In the genomic region with DNA sequence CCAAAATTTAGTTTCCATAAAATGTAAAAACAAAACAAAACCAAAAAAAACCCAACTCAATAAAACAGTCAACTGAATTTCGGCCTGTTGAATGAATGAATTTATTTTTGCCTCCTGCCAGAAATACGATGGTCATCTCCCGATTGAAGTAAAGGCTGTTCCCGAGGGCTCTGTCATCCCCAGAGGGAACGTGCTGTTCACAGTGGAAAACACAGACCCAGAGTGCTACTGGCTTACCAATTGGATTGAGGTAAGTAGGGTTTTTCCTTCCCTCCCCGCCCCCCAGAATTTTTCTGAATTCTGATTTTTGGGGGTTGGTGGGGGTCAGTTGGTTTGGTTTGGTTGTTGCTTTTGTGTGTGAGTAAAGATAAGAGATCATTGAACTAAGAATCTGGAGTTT, we compare ENCODE assay signal across 27 mouse cellular contexts. TPM values are rescaled to one million over a fixed set of nuclear protein-coding genes. Genes with fewer than 3 reads are reported as not detected.
A peak's percentile ranks its signal among the peaks of the same experiment; 100 is the strongest.
DNase-seq lines count a peak whose midpoint lies in the region; ATAC-seq and TF ChIP-seq lines count a peak whose summit lies in the region.
"Had no signal": no experiment of that assay in that cellular context is flagged by ENCODE, and none has a peak within 500 bp of the region (broad histone marks: within the 10 kb centered on the region; RNA-seq: fewer than 3 reads in every experiment).

No protein-coding gene starts in this region.

- peaks cover 5% of the 10 kb centered on the region for H3K4me1 ChIP-seq in heart, adult 2 months (ENCODE audit: control insufficient read depth, insufficient read depth, low read length)
- peaks cover 7% of the 10 kb centered on the region for H3K4me1 ChIP-seq in limb, embryonic 13.5 days
- H3K4me1 ChIP-seq in limb, embryonic 10.5 days: no peaks in the 10 kb centered on the region
- H3K4me1 ChIP-seq in limb, embryonic 14.5 days (ENCODE audit: control insufficient read depth, insufficient read depth, low read length): peaks cover 6% of the 10 kb centered on the region
- H3K4me1 ChIP-seq: embryonic facial prominence, embryonic 12.5 days; heart, embryonic 10.5 days; hindbrain, embryonic 10.5 days; hindbrain, embryonic 15.5 days; liver, embryonic 13.5 days; midbrain, embryonic 12.5 days; neural tube, embryonic 13.5 days had no signal

- no peak overlapping the region for H3K9ac ChIP-seq in heart, adult 2 months (ENCODE audit: low read depth, low read length)
- no peak overlapping the region for H3K9ac ChIP-seq in limb, embryonic 13.5 days
- H3K9ac ChIP-seq in limb, embryonic 14.5 days (ENCODE audit: low read depth, low read length, severe bottlenecking): no peak overlapping the region
- H3K9ac ChIP-seq: embryonic facial prominence, embryonic 12.5 days; heart, embryonic 15.5 days; hindbrain, embryonic 15.5 days; limb, embryonic 15.5 days; liver, embryonic 13.5 days; midbrain, embryonic 12.5 days; neural tube, embryonic 13.5 days had no signal

- intact Hi-C loops in heart, adult 2 months (cut with DNase I): no loop called here
- intact Hi-C loops in heart, postnatal 10 days (cut with DNase I): no loop called here

- TF ChIP-seq CTCF in heart, adult 2 months (IDR thresholded peaks at IDR 0.05): no peak

- 0 out of 2 replicates have a peak, but pooled peaks cover 3% of the 10 kb centered on the region for H3K9me3 ChIP-seq in limb, embryonic 13.5 days
- H3K9me3 ChIP-seq in limb, embryonic 10.5 days (replicated peaks): no peaks in the 10 kb centered on the region
- H3K9me3 ChIP-seq in limb, embryonic 14.5 days (ENCODE audit: control insufficient read depth, low read length): no peaks in the 10 kb centered on the region
- H3K9me3 ChIP-seq: embryonic facial prominence, embryonic 12.5 days; heart, embryonic 10.5 days; heart, embryonic 15.5 days; hindbrain, embryonic 10.5 days; hindbrain, embryonic 15.5 days; limb, embryonic 15.5 days; liver, embryonic 13.5 days; midbrain, embryonic 12.5 days; neural tube, embryonic 13.5 days had no signal

- TF ChIP-seq EP300 in heart, adult 2 months (IDR thresholded peaks at IDR 0.05; ENCODE audit: insufficient read depth, low read depth, low read length): no peak

- DNase-seq in adrenal gland, postnatal 10 days: peak; percentile 38
- DNase-seq in adrenal gland, postnatal 36 days: no peak
- DNase-seq in heart, adult 2 months: no peak
- no peak for DNase-seq in heart, postnatal 10 days
- DNase-seq in limb, embryonic 10.5 days (ENCODE audit: low spot score): no peak
- DNase-seq in limb, embryonic 14.5 days (ENCODE audit: low spot score): no peak
- no peak for DNase-seq in Muller cell, postnatal 12 days (ENCODE audit: inconsistent ontology term)
- DNase-seq: cerebellum, adult 11 months; cerebellum, adult 9-10 months; cerebellum, postnatal 36 days; liver, embryonic 13.5 days; lung, adult 2 months; thymus, postnatal 25 days had no signal

- H3K4me2 ChIP-seq in limb, embryonic 13.5 days (replicated peaks): no peak overlapping the region
- H3K4me2 ChIP-seq in limb, embryonic 14.5 days (replicated peaks; ENCODE audit: low read depth, low read length, severe bottlenecking): no peak overlapping the region
- H3K4me2 ChIP-seq: embryonic facial prominence, embryonic 12.5 days; heart, embryonic 15.5 days; hindbrain, embryonic 15.5 days; limb, embryonic 15.5 days; liver, embryonic 13.5 days; midbrain, embryonic 12.5 days; neural tube, embryonic 13.5 days had no signal

- no peak overlapping the region for H3K4me3 ChIP-seq in heart, adult 2 months
- H3K4me3 ChIP-seq in limb, embryonic 13.5 days: no peak overlapping the region
- H3K4me3 ChIP-seq in limb, embryonic 10.5 days: no peak overlapping the region
- no peak overlapping the region for H3K4me3 ChIP-seq in limb, embryonic 14.5 days (replicated peaks; ENCODE audit: low read length)
- H3K4me3 ChIP-seq: embryonic facial prominence, embryonic 12.5 days; erythroblast, embryonic 14.5 days; heart, embryonic 10.5 days; heart, embryonic 15.5 days; hindbrain, embryonic 10.5 days; hindbrain, embryonic 15.5 days; limb, embryonic 15.5 days; liver, embryonic 13.5 days; midbrain, embryonic 12.5 days; neural tube, embryonic 13.5 days had no signal

- no peak for ATAC-seq in limb, embryonic 13.5 days (ENCODE audit: low FRiP score, low read depth)
- no peak for ATAC-seq in limb, embryonic 14.5 days (ENCODE audit: low FRiP score, low read depth)
- ATAC-seq: forebrain, embryonic 16.5 days; inflammation-experienced regulatory T-cells, adult 6 months; Patski had no signal

- peaks cover 1% of the 10 kb centered on the region for H3K79me2 ChIP-seq in heart, adult 2 months (replicated peaks; ENCODE audit: control insufficient read depth, insufficient read depth, low read length)

- H3K36me3 ChIP-seq in heart, adult 2 months (ENCODE audit: control insufficient read depth, insufficient read depth, low read length): peaks cover 34% of the 10 kb centered on the region
- peaks cover 38% of the 10 kb centered on the region for H3K36me3 ChIP-seq in limb, embryonic 13.5 days
- H3K36me3 ChIP-seq in limb, embryonic 10.5 days: peaks cover 74% of the 10 kb centered on the region
- peaks cover 28% of the 10 kb centered on the region for H3K36me3 ChIP-seq in limb, embryonic 14.5 days (ENCODE audit: control insufficient read depth, insufficient read depth, low read length)

- TF ChIP-seq POLR2A in heart, adult 2 months (IDR thresholded peaks at IDR 0.05; ENCODE audit: insufficient read depth, low read depth, low read length): no peak
- TF ChIP-seq POLR2A in limb, embryonic 14.5 days (IDR thresholded peaks at IDR 0.05; ENCODE audit: borderline replicate concordance, extremely low read depth, insufficient read depth, insufficient read length): no peak

- 70% methylated on average over 6 of the region's 6 CpGs for WGBS in heart, adult 2 months
- 75% methylated on average over 6 of the region's 6 CpGs for WGBS in limb, embryonic 13.5 days
- WGBS in limb, embryonic 10.5 days: 91% methylated on average over 6 of the region's 6 CpGs
- 70% methylated on average over 6 of the region's 6 CpGs for WGBS in limb, embryonic 14.5 days

- H3K27me3 ChIP-seq in heart, adult 2 months (ENCODE audit: control insufficient read depth, insufficient read depth, low read length): no peaks in the 10 kb centered on the region
- no peaks in the 10 kb centered on the region for H3K27me3 ChIP-seq in limb, embryonic 13.5 days
- no peaks in the 10 kb centered on the region for H3K27me3 ChIP-seq in limb, embryonic 10.5 days (ENCODE audit: low read depth, poor library complexity, severe bottlenecking)
- no peaks in the 10 kb centered on the region for H3K27me3 ChIP-seq in limb, embryonic 14.5 days (ENCODE audit: control insufficient read depth, insufficient read depth, low read length)
- H3K27me3 ChIP-seq: CH12.LX; embryonic facial prominence, embryonic 12.5 days; heart, embryonic 15.5 days; hindbrain, embryonic 15.5 days; limb, embryonic 15.5 days; liver, embryonic 13.5 days; midbrain, embryonic 12.5 days; neural tube, embryonic 13.5 days; Patski had no signal

- H3K27ac ChIP-seq in heart, adult 2 months: peak overlapping the region; percentile 6; the same call in 1 of the 2 replicates
- H3K27ac ChIP-seq in limb, embryonic 13.5 days: peak overlapping the region; percentile 28; the same call in 1 of the 2 replicates
- no peak overlapping the region for H3K27ac ChIP-seq in limb, embryonic 10.5 days
- H3K27ac ChIP-seq in limb, embryonic 14.5 days (replicated peaks; ENCODE audit: low read depth, low read length): 0 out of 2 replicates have a peak overlapping the region, but pooled peaks have one; percentile 22
- H3K27ac ChIP-seq: embryonic facial prominence, embryonic 12.5 days; heart, embryonic 10.5 days; heart, embryonic 15.5 days; hindbrain, embryonic 10.5 days; hindbrain, embryonic 15.5 days; limb, embryonic 15.5 days; liver, embryonic 13.5 days; midbrain, embryonic 12.5 days; neural tube, embryonic 13.5 days had no signal

RNA-seq across cellular contexts. Expression of a gene that starts 15.4 kb away (rescaled TPM):
- total RNA-seq in adrenal gland, postnatal 10 days (2021): 100 to 1,000 TPM in 1 of 2 experiments, 10 to 100 TPM in 1; 89.7 to 171 TPM
- total RNA-seq in adrenal gland, postnatal 36 days (2021): 100 to 1,000 TPM in 1 of 2 experiments, 10 to 100 TPM in 1; 73.7 to 121 TPM
- total RNA-seq in heart, adult 2 months (2021): 100 to 1,000 TPM; 115 to 153 TPM
- 37.2 and 79.2 TPM in 2 replicates for polyA plus RNA-seq in heart, adult 2 months (2012; rRNA removed)
- total RNA-seq in heart, postnatal 10 days (2021): 10 to 100 TPM; 28.6 to 52.8 TPM
- 20.9 and 21.4 TPM in 2 replicates for polyA plus RNA-seq in limb, embryonic 13.5 days (2015; fragmentation: Nextera tagmentation; extraction: Ambion mirVana)
- polyA plus RNA-seq in limb, embryonic 10.5 days (2016; fragmentation: Nextera tagmentation; extraction: Ambion mirVana): 32.3 and 37.6 TPM in 2 replicates
- 12.5 and 15.8 TPM in 2 replicates for polyA plus RNA-seq in limb, embryonic 14.5 days (2012; rRNA removed)
- 18.4 and 19.4 TPM in 2 replicates for polyA plus RNA-seq in limb, embryonic 14.5 days (2014; fragmentation: Nextera tagmentation; extraction: Ambion mirVana)
